In the genomic region with DNA sequence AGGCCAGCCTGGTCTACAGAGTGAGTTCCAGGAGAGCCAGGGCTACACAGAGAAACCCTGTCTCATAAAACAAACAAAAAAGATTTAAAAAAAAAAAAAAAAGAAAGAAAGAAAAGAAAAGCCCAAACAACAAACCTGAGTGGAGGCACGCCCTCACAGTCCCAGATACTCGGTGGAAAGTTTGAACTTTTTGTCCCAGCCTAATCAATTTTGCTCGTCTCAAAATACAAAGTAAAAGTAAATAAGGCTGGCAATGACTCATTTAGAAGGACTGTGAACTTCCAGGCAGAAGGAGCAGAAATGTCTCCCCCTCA, we compare ENCODE assay signal across 8 mouse cellular contexts. TPM values are rescaled to one million over a fixed set of nuclear protein-coding genes. Genes with fewer than 3 reads are reported as not detected.
A peak's percentile ranks its signal among the peaks of the same experiment; 100 is the strongest.
DNase-seq lines count a peak whose midpoint lies in the region; ATAC-seq and TF ChIP-seq lines count a peak whose summit lies in the region.

No protein-coding gene starts in this region.

- WGBS in lung, embryonic 14.5 days: 26% methylated on average over 3 of the region's 3 CpGs
- WGBS in embryonic facial prominence, embryonic 15.5 days: 29% methylated on average over 3 of the region's 3 CpGs
- 12% methylated on average over 3 of the region's 3 CpGs for WGBS in intestine, postnatal 0 days
- 39% methylated on average over 3 of the region's 3 CpGs for WGBS in neural tube, embryonic 14.5 days

- peak overlapping the region; percentile 57 for H3K4me3 ChIP-seq in lung, embryonic 14.5 days (ENCODE audit: low read depth, low read length)
- peak overlapping the region; percentile 63 for H3K4me3 ChIP-seq in embryonic facial prominence, embryonic 15.5 days (replicated peaks)
- peak overlapping the region; percentile 72 for H3K4me3 ChIP-seq in intestine, postnatal 0 days (ENCODE audit: low read depth, low read length)
- H3K4me3 ChIP-seq in neural tube, embryonic 14.5 days (ENCODE audit: low read depth, low read length): peak overlapping the region; percentile 52

- H3K4me2 ChIP-seq in lung, embryonic 14.5 days: peak overlapping the region; percentile 93
- peak overlapping the region; percentile 93 for H3K4me2 ChIP-seq in embryonic facial prominence, embryonic 15.5 days (replicated peaks)
- H3K4me2 ChIP-seq in intestine, postnatal 0 days (replicated peaks; ENCODE audit: low read depth): peak overlapping the region; percentile 97
- peak overlapping the region; percentile 89 for H3K4me2 ChIP-seq in neural tube, embryonic 14.5 days (ENCODE audit: low read depth, low read length)

- no peak for ATAC-seq in lung, embryonic 14.5 days (ENCODE audit: insufficient read depth)
- ATAC-seq in embryonic facial prominence, embryonic 15.5 days (ENCODE audit: insufficient number of reproducible peaks, low FRiP score, low TSS enrichment, low read depth): no peak
- ATAC-seq in intestine, postnatal 0 days: no peak
- ATAC-seq in neural tube, embryonic 14.5 days (ENCODE audit: low read depth): no peak

- H3K9ac ChIP-seq in lung, embryonic 14.5 days: no peak overlapping the region; the same call in 1 of the 2 replicates
- H3K9ac ChIP-seq in embryonic facial prominence, embryonic 15.5 days: no peak overlapping the region
- H3K9ac ChIP-seq in intestine, postnatal 0 days (ENCODE audit: low read depth, low read length): peak overlapping the region; percentile 80
- peak overlapping the region; percentile 76 for H3K9ac ChIP-seq in neural tube, embryonic 14.5 days (replicated peaks; ENCODE audit: low read depth, low read length)

- H3K4me1 ChIP-seq in lung, embryonic 14.5 days (ENCODE audit: insufficient read depth): no peaks in the 10 kb centered on the region
- peaks cover 5% of the 10 kb centered on the region; the same call in 1 of the 2 replicates for H3K4me1 ChIP-seq in embryonic facial prominence, embryonic 15.5 days
- no peaks in the 10 kb centered on the region for H3K4me1 ChIP-seq in intestine, postnatal 0 days (replicated peaks; ENCODE audit: control insufficient read depth, insufficient read depth, low read length)
- H3K4me1 ChIP-seq in neural tube, embryonic 14.5 days (ENCODE audit: control insufficient read depth, insufficient read depth, low read length): no peaks in the 10 kb centered on the region; the same call in 1 of the 2 replicates

- H3K9me3 ChIP-seq in lung, embryonic 14.5 days (ENCODE audit: low read depth, low read length): no peaks in the 10 kb centered on the region
- H3K9me3 ChIP-seq in embryonic facial prominence, embryonic 15.5 days (replicated peaks): no peaks in the 10 kb centered on the region
- H3K9me3 ChIP-seq in intestine, postnatal 0 days (ENCODE audit: control insufficient read depth): no peaks in the 10 kb centered on the region
- no peaks in the 10 kb centered on the region for H3K9me3 ChIP-seq in neural tube, embryonic 14.5 days (ENCODE audit: control insufficient read depth, low read length)

- no peak for DNase-seq in lung, embryonic 14.5 days
- DNase-seq in lung, adult 18-20 months: no peak
- no peak for DNase-seq in cerebellum, adult 11 months
- DNase-seq in frontal cortex, postnatal 36 days (ENCODE audit: low spot score in 2 of 2): no peak
- DNase-seq in adrenal gland, postnatal 4 days (ENCODE audit: low spot score in 2 of 2): no peak

- no peak for TF ChIP-seq CTCF in lung, embryonic 14.5 days (IDR thresholded peaks at IDR 0.05; ENCODE audit: low read depth)
- no peak for TF ChIP-seq CTCF in intestine, postnatal 0 days (IDR thresholded peaks at IDR 0.05; ENCODE audit: low read depth)

- H3K27ac ChIP-seq in lung, embryonic 14.5 days (ENCODE audit: low read depth): no peak overlapping the region
- H3K27ac ChIP-seq in embryonic facial prominence, embryonic 15.5 days (replicated peaks): peak overlapping the region; percentile 77; the same call in 1 of the 2 replicates
- peak overlapping the region; percentile 96; the same call in 1 of the 2 replicates for H3K27ac ChIP-seq in intestine, postnatal 0 days (ENCODE audit: low read depth, low read length)
- H3K27ac ChIP-seq in neural tube, embryonic 14.5 days (ENCODE audit: low read depth, low read length): no peak overlapping the region; the same call in 1 of the 2 replicates

- no peaks in the 10 kb centered on the region for H3K27me3 ChIP-seq in lung, embryonic 14.5 days (ENCODE audit: insufficient read depth, low read length)
- H3K27me3 ChIP-seq in embryonic facial prominence, embryonic 15.5 days: no peaks in the 10 kb centered on the region
- H3K27me3 ChIP-seq in intestine, postnatal 0 days (replicated peaks; ENCODE audit: control insufficient read depth, insufficient read depth, low read length): no peaks in the 10 kb centered on the region
- H3K27me3 ChIP-seq in neural tube, embryonic 14.5 days (ENCODE audit: control insufficient read depth, insufficient read depth, low read length): no peaks in the 10 kb centered on the region

- H3K36me3 ChIP-seq in lung, embryonic 14.5 days (ENCODE audit: insufficient read depth): peaks cover 7% of the 10 kb centered on the region; the same call in 1 of the 2 replicates
- H3K36me3 ChIP-seq in embryonic facial prominence, embryonic 15.5 days: peaks cover 9% of the 10 kb centered on the region; the same call in 1 of the 2 replicates
- H3K36me3 ChIP-seq in intestine, postnatal 0 days (ENCODE audit: control insufficient read depth, insufficient read depth): peaks cover 14% of the 10 kb centered on the region; the same call in 1 of the 2 replicates
- peaks cover 31% of the 10 kb centered on the region for H3K36me3 ChIP-seq in neural tube, embryonic 14.5 days (ENCODE audit: control insufficient read depth, insufficient read depth, low read length)

RNA-seq across cellular contexts. Expression of gene Fbxo6, which starts 1.0 kb away (rescaled TPM):
- 10.8 and 12.3 TPM in 2 replicates for polyA plus RNA-seq in lung, embryonic 14.5 days (2014; fragmentation: Nextera tagmentation; extraction: Ambion mirVana)
- polyA plus RNA-seq in embryonic facial prominence, embryonic 15.5 days (2015; fragmentation: Nextera tagmentation; extraction: Ambion mirVana): 20.5 and 22.8 TPM in 2 replicates
- 55.4 and 60.6 TPM in 2 replicates for polyA plus RNA-seq in intestine, postnatal 0 days (2015; fragmentation: Nextera tagmentation; extraction: Ambion mirVana)
- polyA plus RNA-seq in neural tube, embryonic 14.5 days (2014; fragmentation: Nextera tagmentation; extraction: Ambion mirVana): 18.0 and 19.7 TPM in 2 replicates
- total RNA-seq in adrenal gland, postnatal 4 days (2021): 10 to 100 TPM; 28.2 to 32.8 TPM

RNA-seq across cellular contexts. Expression of gene Fbxo44, which starts 9.4 kb away (rescaled TPM):
- 9.3 and 11.0 TPM in 2 replicates for polyA plus RNA-seq in lung, embryonic 14.5 days (2014; fragmentation: Nextera tagmentation; extraction: Ambion mirVana)
- polyA plus RNA-seq in embryonic facial prominence, embryonic 15.5 days (2015; fragmentation: Nextera tagmentation; extraction: Ambion mirVana): 7.8 and 9.2 TPM in 2 replicates
- 7.7 and 9.3 TPM in 2 replicates for polyA plus RNA-seq in intestine, postnatal 0 days (2015; fragmentation: Nextera tagmentation; extraction: Ambion mirVana)
- 99.4 and 116 TPM in 2 replicates for polyA plus RNA-seq in neural tube, embryonic 14.5 days (2014; fragmentation: Nextera tagmentation; extraction: Ambion mirVana)
- 10 to 100 TPM; 13.9 to 15.0 TPM for total RNA-seq in adrenal gland, postnatal 4 days (2021)

RNA-seq across cellular contexts. Expression of gene Fbxo2, which starts 9.5 kb away (rescaled TPM):
- 0.72 and 1.1 TPM in 2 replicates for polyA plus RNA-seq in lung, embryonic 14.5 days (2014; fragmentation: Nextera tagmentation; extraction: Ambion mirVana)
- polyA plus RNA-seq in embryonic facial prominence, embryonic 15.5 days (2015; fragmentation: Nextera tagmentation; extraction: Ambion mirVana): 3.7 and 4.2 TPM in 2 replicates
- polyA plus RNA-seq in intestine, postnatal 0 days (2015; fragmentation: Nextera tagmentation; extraction: Ambion mirVana): 0.44 and 0.76 TPM in 2 replicates
- 7.4 and 10.4 TPM in 2 replicates for polyA plus RNA-seq in neural tube, embryonic 14.5 days (2014; fragmentation: Nextera tagmentation; extraction: Ambion mirVana)
- 1 to 10 TPM; 2.7 to 2.8 TPM for total RNA-seq in adrenal gland, postnatal 4 days (2021)

RNA-seq across cellular contexts. Expression of gene Draxin, which starts 20.4 kb away (rescaled TPM):
- polyA plus RNA-seq in lung, embryonic 14.5 days (2014; fragmentation: Nextera tagmentation; extraction: Ambion mirVana): not detected in 2 replicates
- polyA plus RNA-seq in embryonic facial prominence, embryonic 15.5 days (2015; fragmentation: Nextera tagmentation; extraction: Ambion mirVana): 0.63 and 0.79 TPM in 2 replicates
- polyA plus RNA-seq in intestine, postnatal 0 days (2015; fragmentation: Nextera tagmentation; extraction: Ambion mirVana): 0.03 and 0.05 TPM in 2 replicates
- 13.2 and 13.8 TPM in 2 replicates for polyA plus RNA-seq in neural tube, embryonic 14.5 days (2014; fragmentation: Nextera tagmentation; extraction: Ambion mirVana)
- 1 to 10 TPM in 1 of 2 experiments, under 1 TPM in 1; 0.42 to 1.0 TPM for total RNA-seq in adrenal gland, postnatal 4 days (2021)

RNA-seq across cellular contexts. Expression of gene Mad2l2, which starts 20.7 kb away (rescaled TPM):
- polyA plus RNA-seq in lung, embryonic 14.5 days (2014; fragmentation: Nextera tagmentation; extraction: Ambion mirVana): 60.2 and 61.1 TPM in 2 replicates
- 52.7 and 53.1 TPM in 2 replicates for polyA plus RNA-seq in embryonic facial prominence, embryonic 15.5 days (2015; fragmentation: Nextera tagmentation; extraction: Ambion mirVana)
- 22.6 and 24.9 TPM in 2 replicates for polyA plus RNA-seq in intestine, postnatal 0 days (2015; fragmentation: Nextera tagmentation; extraction: Ambion mirVana)
- polyA plus RNA-seq in neural tube, embryonic 14.5 days (2014; fragmentation: Nextera tagmentation; extraction: Ambion mirVana): 114 and 127 TPM in 2 replicates
- 10 to 100 TPM; 24.0 to 24.6 TPM for total RNA-seq in adrenal gland, postnatal 4 days (2021)

Comparison
In these comparisons a context has a peak if more than half of its experiments do, and no peak if none do; other contexts are left out.
1. H3K27ac ChIP-seq: peak in embryonic facial prominence, embryonic 15.5 days (single experiment) and intestine, postnatal 0 days (single experiment); none in lung, embryonic 14.5 days (single experiment) and neural tube, embryonic 14.5 days (single experiment).
2. H3K9ac ChIP-seq: peak in intestine, postnatal 0 days (single experiment) and neural tube, embryonic 14.5 days (single experiment); none in lung, embryonic 14.5 days (single experiment) and embryonic facial prominence, embryonic 15.5 days (single experiment).
3. Peak in every context shown above with its lines, with median percentiles within 50 percentile points of each other: H3K4me2 ChIP-seq and H3K4me3 ChIP-seq.